Mouse (Mus musculus) limb, embryonic 13.5 days (tissue): ENCODE results near the gene Hsh2d. TPM values are rescaled to one million over a fixed set of nuclear protein-coding genes. Genes with fewer than 3 reads are reported as not detected.

Experiments
- ATAC-seq: fragments of 200-750 bp; cut with Nextera tagmentation; 2 replicates; pipeline ENCODE4 v1.8.0; 2017; ENCODE audit warnings: low read depth, moderate number of reproducible peaks, moderate TSS enrichment; ENCODE audit not compliant: low FRiP score
- H3K27ac ChIP-seq: fragments of 300-500 bp; sonication (generic); 2 replicates; pipeline ENCODE4 v1.5.1; 2015; ENCODE audit warnings: inconsistent platforms, mild to moderate bottlenecking, moderate library complexity
- H3K27me3 ChIP-seq: fragments of 300-500 bp; sonication (generic); 2 replicates; pipeline ENCODE4 v1.6.1; 2015; ENCODE audit warnings: mild to moderate bottlenecking, inconsistent platforms
- H3K36me3 ChIP-seq: fragments of 300-500 bp; sonication (generic); 2 replicates; pipeline ENCODE4 v1.6.1; 2015; ENCODE audit warnings: inconsistent platforms, mild to moderate bottlenecking, moderate library complexity
- H3K4me1 ChIP-seq: fragments of 300-500 bp; sonication (generic); 2 replicates; pipeline ENCODE4 v1.6.1; 2015; ENCODE audit warnings: inconsistent platforms
- H3K4me2 ChIP-seq: fragments of 300-500 bp; sonication (generic); replicated peaks from 2 replicates; pipeline ENCODE4 v1.6.1; 2015; ENCODE audit warnings: inconsistent platforms, mild to moderate bottlenecking, moderate library complexity
- H3K4me3 ChIP-seq: fragments of 300-500 bp; sonication (generic); 2 replicates; pipeline ENCODE4 v1.5.1; 2015; ENCODE audit warnings: moderate library complexity, mild to moderate bottlenecking, inconsistent platforms
- H3K9ac ChIP-seq: fragments of 300-500 bp; sonication (generic); 2 replicates; pipeline ENCODE4 v1.6.1; 2015; ENCODE audit warnings: mild to moderate bottlenecking, inconsistent platforms
- H3K9me3 ChIP-seq: fragments of 300-500 bp; sonication (generic); 2 replicates; pipeline ENCODE4 v1.6.1; 2016; ENCODE audit warnings: inconsistent platforms
- WGBS: fragments of 180-500 bp; shearing (Covaris S2); methylation state at CpG from one replicate; pipeline ENCODE4 v1.1.7; 2015; 5-methylcytosine and 5-hydroxymethylcytosine counted together
- polyA plus RNA-seq: library from polyadenylated mRNA; unstranded; fragments of >200 nt; fragmentation: Nextera tagmentation; extraction: Ambion mirVana; gene quantifications from 2 replicates; pipeline ENCODE4 v1.2.1, GENCODE M21; 2015

Gene Hsh2d
- polyA plus RNA-seq, 1 experiment from 2014 or later, result not detected

GRCm38 (mm10) chr8:72208582-72208981, 19.1 kb downstream of the Hsh2d start:
- Histone ChIP-seq H3K27ac (no peak overlapping the region), H3K4me1 (no peaks in the 10 kb centered on the region), H3K36me3 (no peaks in the 10 kb centered on the region; the same call in 1 of the 2 replicates), H3K4me2 (no peak overlapping the region), H3K9ac (no peak overlapping the region), H3K4me3 (no peak overlapping the region), H3K9me3 (0 out of 2 replicates have a peak, but pooled peaks cover 8% of the 10 kb centered on the region), H3K27me3 (no peaks in the 10 kb centered on the region)
- WGBS, result 76% methylated on average over 1 of the region's 1 CpGs
- no peak for ATAC-seq

- Histone ChIP-seq H3K9me3 (no peaks in the 10 kb centered on the region), H3K4me2 (no peak overlapping the region), H3K27ac (no peak overlapping the region), H3K4me1 (no peaks in the 10 kb centered on the region), H3K4me3 (no peak overlapping the region), H3K27me3 (no peaks in the 10 kb centered on the region), H3K9ac (no peak overlapping the region), H3K36me3 (no peaks in the 10 kb centered on the region)
- WGBS, result 75% methylated on average over 4 of the region's 4 CpGs
- ATAC-seq, result no peak
Observed at GRCm38 (mm10) chr8:72210222-72210621, 20.8 kb downstream of the Hsh2d start.

GRCm38 (mm10) chr8:72210710-72211109, 21.3 kb downstream of the Hsh2d start:
- WGBS, result 50% methylated on average over 2 of the region's 2 CpGs
- no peak overlapping the region for H3K9ac ChIP-seq
- no peak overlapping the region for H3K4me2 ChIP-seq
- H3K27me3 ChIP-seq, result no peaks in the 10 kb centered on the region
- no peak for ATAC-seq
- no peaks in the 10 kb centered on the region for H3K4me1 ChIP-seq
- H3K9me3 ChIP-seq, result no peaks in the 10 kb centered on the region
- H3K36me3 ChIP-seq, result no peaks in the 10 kb centered on the region
- H3K4me3 ChIP-seq, result no peak overlapping the region
- H3K27ac ChIP-seq, result no peak overlapping the region

- 79% methylated on average over 1 of the region's 1 CpGs for WGBS
- H3K4me3 ChIP-seq, result no peak overlapping the region
- ATAC-seq, result no peak
- no peak overlapping the region for H3K9ac ChIP-seq
- H3K27ac ChIP-seq, result no peak overlapping the region
- H3K9me3 ChIP-seq, result no peaks in the 10 kb centered on the region
- H3K4me2 ChIP-seq, result no peak overlapping the region
- no peaks in the 10 kb centered on the region for H3K27me3 ChIP-seq
- no peaks in the 10 kb centered on the region for H3K36me3 ChIP-seq
- H3K4me1 ChIP-seq, result no peaks in the 10 kb centered on the region
Observed at GRCm38 (mm10) chr8:72211846-72212245, 22.4 kb downstream of the Hsh2d start.

- Histone ChIP-seq H3K9me3 (no peaks in the 10 kb centered on the region), H3K4me1 (no peaks in the 10 kb centered on the region), H3K4me2 (no peak within 1 kb of the TSS), H3K9ac (no peak within 1 kb of the TSS), H3K4me3 (no peak within 1 kb of the TSS), H3K36me3 (no peaks in the 10 kb centered on the region), H3K27me3 (no peaks in the 10 kb centered on the region), H3K27ac (no peak within 1 kb of the TSS)
- no peak for ATAC-seq
- WGBS, result 53% methylated on average over 4 of the region's 4 CpGs
Observed at GRCm38 (mm10) chr8:72212751-72213150, 23.3 kb downstream of the Hsh2d start, which contains the start of gene Cib3. TSS of gene Cib3 (minus strand) at chr8:72212837.

- no peak within 1 kb of the TSS for H3K4me3 ChIP-seq
- no peaks in the 10 kb centered on the region for H3K4me1 ChIP-seq
- no peaks in the 10 kb centered on the region for H3K36me3 ChIP-seq
- no peak within 1 kb of the TSS for H3K27ac ChIP-seq
- no peaks in the 10 kb centered on the region for H3K27me3 ChIP-seq
- 83% methylated on average over 4 of the region's 4 CpGs for WGBS
- H3K9me3 ChIP-seq, result no peaks in the 10 kb centered on the region
- no peak for ATAC-seq
- H3K9ac ChIP-seq, result no peak within 1 kb of the TSS
- H3K4me2 ChIP-seq, result no peak within 1 kb of the TSS
Observed at GRCm38 (mm10) chr8:72213536-72213935, 24.1 kb downstream of the Hsh2d start, which contains the start of gene Gm11034. TSS of gene Gm11034 (minus strand) at chr8:72213636.

GRCm38 (mm10) chr8:72215060-72215459, 25.6 kb downstream of the Hsh2d start:
- 29% methylated on average over 2 of the region's 2 CpGs for WGBS
- Histone ChIP-seq H3K9ac (no peak overlapping the region), H3K36me3 (no peaks in the 10 kb centered on the region), H3K4me3 (no peak overlapping the region), H3K4me1 (no peaks in the 10 kb centered on the region), H3K27me3 (no peaks in the 10 kb centered on the region), H3K27ac (no peak overlapping the region), H3K4me2 (no peak overlapping the region), H3K9me3 (no peaks in the 10 kb centered on the region)
- ATAC-seq, result no peak

GRCm38 (mm10) chr8:72215871-72216270, 26.4 kb downstream of the Hsh2d start:
- Histone ChIP-seq H3K27ac (no peak overlapping the region), H3K4me1 (peaks cover 8% of the 10 kb centered on the region), H3K9ac (no peak overlapping the region), H3K4me2 (no peak overlapping the region), H3K9me3 (no peaks in the 10 kb centered on the region), H3K27me3 (no peaks in the 10 kb centered on the region), H3K36me3 (0 out of 2 replicates have a peak, but pooled peaks cover under 1% of the 10 kb centered on the region), H3K4me3 (no peak overlapping the region)
- ATAC-seq, result no peak
- 36% methylated on average over 1 of the region's 1 CpGs for WGBS

- no peaks in the 10 kb centered on the region for H3K9me3 ChIP-seq
- WGBS, result 81% methylated on average over 10 of the region's 10 CpGs
- H3K27me3 ChIP-seq, result no peaks in the 10 kb centered on the region
- ATAC-seq, result no peak; the same call in 1 of the 2 replicates
- peaks cover 13% of the 10 kb centered on the region for H3K4me1 ChIP-seq
- peaks cover 31% of the 10 kb centered on the region for H3K36me3 ChIP-seq
- peak overlapping the region; percentile 88 for H3K4me2 ChIP-seq
- no peak overlapping the region for H3K27ac ChIP-seq
- no peak overlapping the region for H3K9ac ChIP-seq
- peak overlapping the region; percentile 90 for H3K4me3 ChIP-seq
Observed at GRCm38 (mm10) chr8:72218781-72219540, 29.5 kb downstream of the Hsh2d start.

- WGBS, result 15% methylated on average over 39 of the region's 39 CpGs
- peak; percentile 97 for ATAC-seq
- no peaks in the 10 kb centered on the region for H3K27me3 ChIP-seq
Observed at GRCm38 (mm10) chr8:72219541-72220363, 30.3 kb downstream of the Hsh2d start, which contains the start of gene Fam32a. TSS of gene Fam32a (plus strand) at chr8:72219730.

GRCm38 (mm10) chr8:72220758-72221157, 31.3 kb downstream of the Hsh2d start:
- no peak overlapping the region for H3K27ac ChIP-seq
- no peak overlapping the region for H3K9ac ChIP-seq
- peak overlapping the region; percentile 88 for H3K4me2 ChIP-seq
- peaks cover 13% of the 10 kb centered on the region for H3K4me1 ChIP-seq
- H3K27me3 ChIP-seq, result no peaks in the 10 kb centered on the region
- H3K4me3 ChIP-seq, result peak overlapping the region; percentile 90
- H3K9me3 ChIP-seq, result no peaks in the 10 kb centered on the region
- peaks cover 35% of the 10 kb centered on the region for H3K36me3 ChIP-seq
- no peak for ATAC-seq
- WGBS, result 84% methylated on average over 4 of the region's 4 CpGs

More at GRCm38 (mm10) chr8:72219541-72220363, 30.3 kb downstream of the Hsh2d start, which contains the start of gene Fam32a:
- peak within 1 kb of the TSS; percentile 90 for H3K4me3 ChIP-seq
- H3K9me3 ChIP-seq, result no peaks in the 10 kb centered on the region
- peak within 1 kb of the TSS; percentile 88 for H3K4me2 ChIP-seq
- H3K27ac ChIP-seq, result peak within 1 kb of the TSS; percentile 74
- H3K36me3 ChIP-seq, result peaks cover 35% of the 10 kb centered on the region
- peaks cover 13% of the 10 kb centered on the region for H3K4me1 ChIP-seq
- peak within 1 kb of the TSS; percentile 82 for H3K9ac ChIP-seq

GRCm38 (mm10) chr8:72222656-72223055, 33.2 kb downstream of the Hsh2d start:
- no peak overlapping the region for H3K9ac ChIP-seq
- 92% methylated on average over 5 of the region's 5 CpGs for WGBS
- peaks cover 35% of the 10 kb centered on the region for H3K36me3 ChIP-seq
- H3K4me2 ChIP-seq, result no peak overlapping the region
- no peaks in the 10 kb centered on the region for H3K9me3 ChIP-seq
- ATAC-seq, result no peak
- H3K27ac ChIP-seq, result no peak overlapping the region
- no peak overlapping the region for H3K4me3 ChIP-seq
- peaks cover 13% of the 10 kb centered on the region for H3K4me1 ChIP-seq
- no peaks in the 10 kb centered on the region for H3K27me3 ChIP-seq
